Mouse (Mus musculus) 416B (cell line): ENCODE results near the gene Dnajc1.

Source experiments
- DNase-seq: peaks from one replicate; pipeline ENCODE4 v3.0.0; 2011; ENCODE audit warnings: low read depth

Dnajc1 gene

GRCm38 (mm10) chr2:18300949-18301348 is 91.7 kb downstream of the Dnajc1 start:
- DNase-seq: peak; percentile 47

- DNase-seq: peak; percentile 52
Observed at GRCm38 (mm10) chr2:18285175-18285574, 107.5 kb downstream of the Dnajc1 start.

- no peak for DNase-seq
Observed at GRCm38 (mm10) chr2:18265736-18266135, 126.9 kb downstream of the Dnajc1 start.

GRCm38 (mm10) chr2:18264579-18264978 is 128.1 kb downstream of the Dnajc1 start:
- no peak for DNase-seq

GRCm38 (mm10) chr2:18262298-18262697 is 130.3 kb downstream of the Dnajc1 start:
- DNase-seq: peak; percentile 83

GRCm38 (mm10) chr2:18249224-18249623 is 143.4 kb downstream of the Dnajc1 start:
- peak; percentile 67 for DNase-seq

- no peak for DNase-seq
Observed at GRCm38 (mm10) chr2:18235524-18235923, 157.1 kb downstream of the Dnajc1 start.

GRCm38 (mm10) chr2:18232883-18233567 is 159.6 kb downstream of the Dnajc1 start:
- DNase-seq: peak; percentile 36

GRCm38 (mm10) chr2:18231143-18231542 is 161.5 kb downstream of the Dnajc1 start:
- DNase-seq: no peak

- no peak for DNase-seq
Observed at GRCm38 (mm10) chr2:18229279-18229678, 163.4 kb downstream of the Dnajc1 start.

- DNase-seq: no peak
Observed at GRCm38 (mm10) chr2:18228486-18229062, 164.1 kb downstream of the Dnajc1 start.

GRCm38 (mm10) chr2:18219569-18219968 is 173.1 kb downstream of the Dnajc1 start:
- DNase-seq: no peak

GRCm38 (mm10) chr2:18219136-18219535 is 173.5 kb downstream of the Dnajc1 start:
- no peak for DNase-seq

GRCm38 (mm10) chr2:18218500-18218899 is 174.1 kb downstream of the Dnajc1 start:
- DNase-seq: no peak

- no peak for DNase-seq
Observed at GRCm38 (mm10) chr2:18217867-18218266, 174.8 kb downstream of the Dnajc1 start.

- DNase-seq: peak; percentile 69
Observed at GRCm38 (mm10) chr2:18214031-18214430, 178.6 kb downstream of the Dnajc1 start.

- no peak for DNase-seq
Observed at GRCm38 (mm10) chr2:18209948-18210347, 182.7 kb downstream of the Dnajc1 start.

- no peak for DNase-seq
Observed at GRCm38 (mm10) chr2:18209211-18209823, 183.3 kb downstream of the Dnajc1 start.

- no peak for DNase-seq
Observed at GRCm38 (mm10) chr2:18208578-18208977, 184.1 kb downstream of the Dnajc1 start.

- no peak for DNase-seq
Observed at GRCm38 (mm10) chr2:18206811-18207210, 185.8 kb downstream of the Dnajc1 start.

GRCm38 (mm10) chr2:18205118-18205517 is 187.5 kb downstream of the Dnajc1 start:
- DNase-seq: peak; percentile 81

GRCm38 (mm10) chr2:18202923-18203322 is 189.7 kb downstream of the Dnajc1 start:
- DNase-seq: peak; percentile 46

- DNase-seq: peak; percentile 31
Observed at GRCm38 (mm10) chr2:18201820-18202462, 190.7 kb downstream of the Dnajc1 start.
